Mouse (Mus musculus): ENCODE results near the gene Ehmt2. TPM values are rescaled to one million over a fixed set of nuclear protein-coding genes. Genes with fewer than 3 reads are reported as not detected.
A peak's percentile ranks its signal among the peaks of the same experiment; 100 is the strongest.
"Not testable (repeated sequence)": the region's sequence is repeated elsewhere in the genome, so short reads cannot be mapped to it uniquely, and the experiment has no call there.

Ehmt2 gene
- total RNA-seq, 2 experiments from 2014 or later = 168 to 175 TPM

- DNase-seq (ENCODE audit: low spot score in 2 of 2) = no peak
Observed at GRCm38 (mm10) chr17:34890074-34890743, 8.1 kb upstream of the Ehmt2 start.

- DNase-seq (ENCODE audit: low spot score in 2 of 2) = no peak
Observed at GRCm38 (mm10) chr17:34891377-34891776, 6.9 kb upstream of the Ehmt2 start.

GRCm38 (mm10) chr17:34893072-34893824, 5.0 kb upstream of the Ehmt2 start:
- no peak for DNase-seq (ENCODE audit: low spot score in 2 of 2)

GRCm38 (mm10) chr17:34894074-34894597, 4.1 kb upstream of the Ehmt2 start:
- peak; percentile 89 to 93 for DNase-seq (ENCODE audit: low spot score in 2 of 2)

GRCm38 (mm10) chr17:34894801-34895530, 3.3 kb upstream of the Ehmt2 start:
- peak; percentile 42 to 47 for DNase-seq (ENCODE audit: low spot score in 2 of 2)

- no peak for DNase-seq (ENCODE audit: low spot score in 2 of 2)
Observed at GRCm38 (mm10) chr17:34895724-34896123, 2.5 kb upstream of the Ehmt2 start.

- DNase-seq (ENCODE audit: low spot score in 2 of 2) = no peak
Observed at GRCm38 (mm10) chr17:34896366-34896765, 1.9 kb upstream of the Ehmt2 start.

GRCm38 (mm10) chr17:34897373-34898159, 703 bp upstream of the Ehmt2 start:
- peak; percentile 37 to 50 for DNase-seq (ENCODE audit: low spot score in 2 of 2)

GRCm38 (mm10) chr17:34898706-34899052, 410 bp downstream of the Ehmt2 start:
- DNase-seq (ENCODE audit: low spot score in 2 of 2) = no peak

- peak; percentile 20 to 39 for DNase-seq (ENCODE audit: low spot score in 2 of 2)
Observed at GRCm38 (mm10) chr17:34899053-34899889, 1.0 kb downstream of the Ehmt2 start.

GRCm38 (mm10) chr17:34899890-34900243, 1.6 kb downstream of the Ehmt2 start:
- no peak for DNase-seq (ENCODE audit: low spot score in 2 of 2)

- DNase-seq (ENCODE audit: low spot score in 2 of 2) = not testable (repeated sequence)
Observed at GRCm38 (mm10) chr17:34900826-34901225, 2.6 kb downstream of the Ehmt2 start.

- DNase-seq (ENCODE audit: low spot score in 2 of 2) = not testable (repeated sequence)
Observed at GRCm38 (mm10) chr17:34901948-34902347, 3.7 kb downstream of the Ehmt2 start.

- DNase-seq (ENCODE audit: low spot score in 2 of 2) = no peak
Observed at GRCm38 (mm10) chr17:34902895-34903294, 4.6 kb downstream of the Ehmt2 start.

GRCm38 (mm10) chr17:34910982-34911381, 12.7 kb downstream of the Ehmt2 start:
- DNase-seq (ENCODE audit: low spot score in 2 of 2) = no peak

GRCm38 (mm10) chr17:34911945-34912351, 13.7 kb downstream of the Ehmt2 start:
- DNase-seq (ENCODE audit: low spot score in 2 of 2) = peak; percentile 41 to 58

GRCm38 (mm10) chr17:34913930-34914665, 15.8 kb downstream of the Ehmt2 start, which contains the start of gene Slc44a4:
TSS of gene Slc44a4 (plus strand) at chr17:34914466.
- no peak for DNase-seq (ENCODE audit: low spot score in 2 of 2)

GRCm38 (mm10) chr17:34915410-34915831, 17.2 kb downstream of the Ehmt2 start:
- no peak for DNase-seq (ENCODE audit: low spot score in 2 of 2)

- DNase-seq (ENCODE audit: low spot score in 2 of 2) = no peak
Observed at GRCm38 (mm10) chr17:34916316-34916715, 18.0 kb downstream of the Ehmt2 start.
